Mouse (Mus musculus): ENCODE measurements around the gene Il12rb1. TPM values are rescaled to one million over a fixed set of nuclear protein-coding genes. Genes with fewer than 3 reads are reported as not detected.

The Il12rb1 gene
- polyA plus RNA-seq, 1 experiment from 2014 or later, result 0.12 TPM

DNA sequence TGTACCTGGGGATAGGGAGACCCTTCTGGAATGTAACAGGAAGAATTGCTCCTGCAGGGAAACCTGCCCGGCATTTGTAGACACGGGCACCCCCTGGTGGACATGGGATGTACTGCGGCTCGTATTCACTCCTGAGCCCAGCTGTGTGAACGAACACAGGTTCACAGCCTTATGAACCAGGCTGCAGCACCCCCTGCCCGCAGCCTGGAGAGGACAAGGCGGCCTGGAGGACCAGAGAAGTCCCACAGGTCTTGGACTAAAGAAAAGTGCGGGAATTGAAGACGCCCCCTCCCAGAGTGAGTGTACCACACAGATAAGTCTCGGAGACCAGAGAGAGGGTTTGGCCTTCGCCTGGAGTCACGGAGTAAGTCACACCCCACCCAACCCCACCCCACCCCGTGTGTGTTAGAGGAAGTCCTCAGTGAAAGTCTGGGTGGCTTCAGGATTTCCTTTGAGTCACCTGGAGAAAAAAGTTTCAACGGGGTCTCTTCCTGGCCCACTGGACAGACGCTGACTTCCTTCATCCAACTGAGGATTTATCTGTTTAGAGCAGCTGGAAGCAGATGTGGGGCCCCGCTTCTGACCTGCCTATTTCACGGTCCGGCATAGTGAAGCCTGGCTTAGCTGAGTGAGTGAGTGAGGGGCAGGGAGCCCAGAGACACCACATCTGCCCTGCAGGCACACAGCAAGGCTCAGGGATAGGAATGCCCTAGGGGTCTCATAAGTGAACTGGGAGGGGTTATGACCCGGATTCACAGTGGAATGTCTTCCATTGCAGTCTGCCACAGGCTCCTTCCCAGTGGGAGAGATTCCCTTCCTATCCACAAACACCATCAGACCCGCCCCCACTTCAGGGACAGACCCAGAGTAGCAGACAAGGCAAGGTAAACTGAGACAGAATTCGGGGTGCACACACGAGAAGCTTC lies 33.2 kb downstream of the Il12rb1 start:
- peaks cover 56% of the 10 kb centered on the region for H3K4me1 ChIP-seq
- DNase-seq (ENCODE audit: extremely low spot score, low spot score), result peak; percentile 92
- WGBS, result 39% methylated on average over 22 of the region's 22 CpGs
- H3K9me3 ChIP-seq, result no peaks in the 10 kb centered on the region
- H3K4me3 ChIP-seq, result peak overlapping the region; percentile 23
- peaks cover 15% of the 10 kb centered on the region; the same call in 1 of the 2 replicates for H3K27me3 ChIP-seq (ENCODE audit: poor library complexity, severe bottlenecking)
- H3K36me3 ChIP-seq (replicated peaks), result peaks cover 7% of the 10 kb centered on the region; the same call in 1 of the 2 replicates
- H3K27ac ChIP-seq, result peak overlapping the region; percentile 88

DNA sequence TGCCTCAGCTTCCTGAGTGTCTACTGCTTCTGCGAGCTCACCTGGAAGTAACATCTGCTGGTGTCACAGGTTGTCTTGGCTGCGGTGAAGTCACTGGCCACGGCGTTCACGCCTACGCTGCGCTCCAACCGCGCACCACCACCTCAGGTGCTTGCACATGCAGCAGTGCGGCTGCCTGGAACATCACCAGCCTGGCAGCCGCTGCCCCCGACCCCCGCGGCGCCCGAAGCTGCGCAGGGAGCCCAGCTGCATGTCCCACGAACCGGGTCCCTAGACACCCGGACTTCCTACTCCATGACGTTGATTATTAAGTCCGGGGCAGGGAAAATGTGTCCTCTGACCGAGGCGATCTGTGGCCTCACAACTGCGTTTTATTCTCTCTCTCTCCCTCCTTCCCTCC lies 34.2 kb downstream of the Il12rb1 start:
- H3K27me3 ChIP-seq (ENCODE audit: poor library complexity, severe bottlenecking), result peaks cover 23% of the 10 kb centered on the region
- H3K9me3 ChIP-seq, result no peaks in the 10 kb centered on the region
- H3K4me3 ChIP-seq, result peak overlapping the region; percentile 5; the same call in 1 of the 2 replicates
- no peaks in the 10 kb centered on the region for H3K36me3 ChIP-seq (replicated peaks)
- DNase-seq (ENCODE audit: extremely low spot score, low spot score), result no peak
- peaks cover 51% of the 10 kb centered on the region for H3K4me1 ChIP-seq
- 72% methylated on average over 25 of the region's 25 CpGs for WGBS
- H3K27ac ChIP-seq, result peak overlapping the region; percentile 88; the same call in 1 of the 2 replicates

DNA sequence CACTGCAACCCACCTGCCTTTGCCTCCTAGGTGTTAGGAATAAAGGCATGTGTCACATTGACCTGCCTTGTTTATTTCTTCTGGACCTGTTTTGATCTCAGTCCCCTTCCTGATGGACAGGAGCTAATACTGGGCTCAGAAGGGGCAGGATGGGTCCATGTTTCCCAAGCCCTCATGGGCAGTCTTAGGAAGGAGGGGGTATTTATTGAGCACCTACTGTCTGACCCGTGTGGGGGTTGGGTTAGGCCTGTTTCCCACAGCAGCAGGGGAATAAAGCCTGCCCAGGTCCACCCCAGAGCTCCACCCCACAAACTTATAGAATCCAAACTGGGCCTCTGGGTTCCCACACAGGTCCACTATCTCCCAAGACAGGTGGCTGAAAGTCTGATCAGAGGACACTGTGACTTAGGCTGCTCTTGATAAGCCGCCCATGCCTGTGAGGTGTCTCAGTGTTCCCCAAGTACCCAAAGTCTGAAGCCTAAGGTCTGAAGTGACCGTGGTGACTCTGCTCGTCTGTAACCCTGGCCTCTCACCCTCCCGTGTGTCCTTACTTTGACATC lies 35.0 kb downstream of the Il12rb1 start:
- peaks cover 31% of the 10 kb centered on the region for H3K27me3 ChIP-seq (ENCODE audit: poor library complexity, severe bottlenecking)
- 85% methylated on average over 5 of the region's 5 CpGs for WGBS
- peak overlapping the region; percentile 88; the same call in 1 of the 2 replicates for H3K27ac ChIP-seq
- DNase-seq (ENCODE audit: extremely low spot score, low spot score), result no peak
- no peak overlapping the region for H3K4me3 ChIP-seq
- no peaks in the 10 kb centered on the region for H3K9me3 ChIP-seq
- no peaks in the 10 kb centered on the region for H3K36me3 ChIP-seq (replicated peaks)
- peaks cover 56% of the 10 kb centered on the region for H3K4me1 ChIP-seq

- H3K27ac ChIP-seq, result peak overlapping the region; percentile 70
- H3K27me3 ChIP-seq (ENCODE audit: poor library complexity, severe bottlenecking), result peaks cover 38% of the 10 kb centered on the region
- no peak for DNase-seq (ENCODE audit: extremely low spot score, low spot score)
- 88% methylated on average over 8 of the region's 8 CpGs for WGBS
- H3K36me3 ChIP-seq (replicated peaks), result no peaks in the 10 kb centered on the region
- H3K4me3 ChIP-seq, result no peak overlapping the region
- no peaks in the 10 kb centered on the region for H3K9me3 ChIP-seq
- H3K4me1 ChIP-seq, result peaks cover 52% of the 10 kb centered on the region
Observed at GRCm38 (mm10) chr8:70843941-70844340, 35.7 kb downstream of the Il12rb1 start.

DNA sequence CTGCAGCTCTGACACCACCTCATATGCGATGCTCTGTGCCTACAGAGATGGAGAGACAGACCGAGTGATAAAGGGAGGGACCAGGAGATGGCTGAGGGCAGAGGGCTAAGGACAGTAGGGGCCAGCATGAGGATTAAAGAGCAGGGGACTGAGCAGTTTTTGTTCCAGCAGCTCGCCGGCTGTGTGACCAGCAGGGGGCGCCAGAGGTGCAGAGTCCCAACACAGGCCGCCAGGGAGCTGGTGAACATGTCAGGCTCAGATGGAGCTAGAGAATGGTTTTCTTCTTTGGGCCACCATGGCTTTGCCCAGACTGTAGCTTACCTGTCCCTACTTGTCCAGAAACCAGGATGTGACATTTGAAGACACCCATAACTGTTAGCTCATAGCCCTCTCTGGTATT lies 36.3 kb downstream of the Il12rb1 start:
- WGBS, result 2% methylated on average over 6 of the region's 6 CpGs
- DNase-seq (ENCODE audit: extremely low spot score, low spot score), result peak; percentile 95
- Histone ChIP-seq H3K27me3 (ENCODE audit: poor library complexity, severe bottlenecking) (peaks cover 38% of the 10 kb centered on the region), H3K27ac (peak overlapping the region; percentile 70), H3K4me3 (no peak overlapping the region), H3K36me3 (replicated peaks) (no peaks in the 10 kb centered on the region), H3K9me3 (no peaks in the 10 kb centered on the region), H3K4me1 (peaks cover 56% of the 10 kb centered on the region)

DNA sequence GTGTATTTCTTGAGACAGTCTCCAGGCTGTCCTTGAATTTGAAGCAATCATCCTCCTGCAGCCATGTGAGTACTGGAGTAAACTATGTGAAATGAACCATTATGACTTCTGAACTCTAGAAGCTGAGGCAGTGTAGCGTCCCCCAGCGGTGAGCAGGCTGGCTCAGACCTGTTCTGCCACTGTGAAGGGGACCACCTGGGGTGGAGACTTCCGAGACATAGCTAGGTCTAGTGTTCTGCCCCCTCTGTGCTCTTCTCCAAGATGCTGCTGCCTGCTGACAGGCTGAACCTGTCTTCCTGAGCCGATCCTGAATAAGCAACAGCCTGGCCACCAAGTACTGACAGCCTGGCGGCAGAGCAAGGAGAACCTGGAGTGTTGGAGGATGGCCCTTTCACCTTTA lies 36.9 kb downstream of the Il12rb1 start:
- no peaks in the 10 kb centered on the region for H3K36me3 ChIP-seq (replicated peaks)
- H3K4me3 ChIP-seq, result no peak overlapping the region
- WGBS, result 49% methylated on average over 5 of the region's 5 CpGs
- no peak for DNase-seq (ENCODE audit: extremely low spot score, low spot score)
- peaks cover 53% of the 10 kb centered on the region for H3K4me1 ChIP-seq
- H3K9me3 ChIP-seq, result no peaks in the 10 kb centered on the region
- H3K27me3 ChIP-seq (ENCODE audit: poor library complexity, severe bottlenecking), result peaks cover 38% of the 10 kb centered on the region
- H3K27ac ChIP-seq, result no peak overlapping the region

DNA sequence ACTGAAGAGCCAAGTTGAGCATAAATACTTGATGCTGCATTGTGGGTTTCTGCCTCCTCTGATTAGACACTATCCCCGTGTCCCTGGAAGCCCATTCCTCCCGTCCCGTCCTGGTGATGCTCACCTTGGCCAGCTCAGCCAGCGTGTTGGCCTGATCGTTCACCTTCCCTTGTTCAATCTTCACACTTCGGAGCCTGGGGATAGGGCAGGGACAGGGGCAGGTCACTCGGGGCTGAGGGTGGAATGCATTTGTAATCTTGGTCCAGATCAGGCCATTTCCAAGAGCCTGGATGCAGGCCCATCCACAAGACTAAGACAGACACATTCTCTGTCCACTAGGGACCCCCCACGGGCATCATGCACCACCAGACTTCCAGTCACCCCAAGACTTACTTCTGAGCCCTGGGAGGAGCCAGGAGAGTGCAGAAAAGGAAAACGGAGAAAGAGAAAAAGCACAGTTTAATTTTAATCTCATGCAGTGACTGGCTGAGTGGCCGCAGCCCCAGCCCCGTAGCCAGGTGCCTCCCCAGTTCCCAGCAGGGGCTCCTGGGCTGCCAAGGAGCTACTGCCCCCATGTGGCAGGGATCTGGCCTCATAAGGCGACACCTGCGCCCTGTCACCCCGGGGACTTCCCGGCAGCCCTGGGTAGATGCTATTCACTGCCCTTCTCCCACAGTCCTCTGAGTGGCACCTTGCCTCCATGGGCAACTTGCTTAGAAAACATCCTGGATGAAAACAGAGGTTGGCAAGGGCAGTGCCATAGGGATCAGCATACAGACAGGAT lies 38.3 kb downstream of the Il12rb1 start:
- 58% methylated on average over 15 of the region's 15 CpGs for WGBS
- Histone ChIP-seq H3K4me1 (peaks cover 38% of the 10 kb centered on the region), H3K9me3 (no peaks in the 10 kb centered on the region), H3K27me3 (ENCODE audit: poor library complexity, severe bottlenecking) (peaks cover 40% of the 10 kb centered on the region), H3K36me3 (replicated peaks) (no peaks in the 10 kb centered on the region), H3K27ac (no peak overlapping the region), H3K4me3 (no peak overlapping the region)
- DNase-seq (ENCODE audit: extremely low spot score, low spot score), result no peak

DNA sequence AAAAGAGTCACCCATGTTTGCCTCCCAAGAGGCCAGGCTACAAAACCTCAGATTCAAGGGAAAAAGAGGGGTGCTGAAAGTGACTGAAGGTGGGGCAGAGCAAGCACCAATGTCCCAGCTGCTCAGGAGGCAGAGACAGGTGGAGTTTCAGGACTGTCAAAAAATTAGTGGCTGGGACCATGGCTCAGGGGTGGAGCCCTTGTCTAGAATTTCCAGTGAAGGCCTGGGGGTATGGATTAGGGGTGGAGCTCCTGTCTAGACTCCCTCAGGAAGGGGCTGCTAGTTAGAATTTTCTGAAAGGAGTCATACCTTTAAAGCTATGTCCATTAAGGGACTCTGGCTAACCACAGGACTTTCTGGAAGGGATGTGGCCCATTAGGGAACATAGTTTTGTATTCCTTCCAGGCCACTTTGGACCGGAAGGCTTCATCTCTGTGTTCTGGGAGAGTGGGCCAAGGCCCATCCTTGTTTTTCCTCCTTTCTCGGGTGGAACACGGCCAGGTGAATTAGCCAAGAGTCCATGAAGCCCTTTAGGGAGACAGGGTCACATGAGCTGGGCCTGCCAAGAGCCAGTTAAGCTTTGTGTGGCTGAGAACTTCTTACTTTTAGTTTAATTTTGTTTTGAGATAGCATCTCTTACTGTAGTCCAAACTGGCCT lies 41.2 kb downstream of the Il12rb1 start:
- Histone ChIP-seq H3K27me3 (ENCODE audit: poor library complexity, severe bottlenecking) (peaks cover 32% of the 10 kb centered on the region), H3K9me3 (no peaks in the 10 kb centered on the region), H3K4me3 (no peak overlapping the region), H3K27ac (no peak overlapping the region), H3K4me1 (peaks cover 33% of the 10 kb centered on the region), H3K36me3 (replicated peaks) (peaks cover 4% of the 10 kb centered on the region; the same call in 1 of the 2 replicates)
- DNase-seq (ENCODE audit: extremely low spot score, low spot score), result no peak
- 75% methylated on average over 3 of the region's 3 CpGs for WGBS

DNA sequence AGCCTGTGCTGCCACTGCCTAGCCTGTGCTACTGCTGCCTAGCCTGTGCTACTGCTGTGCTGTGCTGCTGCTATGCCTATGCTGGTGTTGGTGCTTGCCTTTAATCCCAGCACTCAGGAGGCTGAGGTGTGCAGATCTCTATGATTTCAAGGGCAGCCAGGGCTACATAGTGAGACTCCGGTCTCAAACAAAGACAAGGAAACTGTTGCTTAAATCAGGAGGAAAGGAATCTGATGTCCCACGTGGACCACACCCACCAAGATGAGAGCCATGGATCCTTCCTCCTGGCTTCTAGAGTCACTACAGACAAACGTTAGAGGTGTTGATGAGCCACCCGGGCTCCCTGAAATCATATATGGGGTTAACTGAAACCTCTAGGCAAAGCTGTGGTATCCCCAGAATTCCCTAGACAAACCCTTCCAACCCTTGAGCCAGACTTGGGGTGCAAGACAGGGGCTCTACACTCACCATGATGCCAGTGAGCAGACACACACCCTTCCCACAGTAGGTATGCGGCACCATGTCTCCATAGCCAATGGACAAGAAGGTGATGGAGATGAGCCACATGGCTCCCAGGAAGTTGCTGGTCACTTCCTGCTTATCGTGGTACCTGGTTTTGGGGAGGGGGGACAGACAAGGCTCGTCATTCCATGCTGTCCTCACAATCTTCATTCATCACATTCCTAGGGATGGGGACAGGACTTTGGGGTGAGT lies 42.0 kb downstream of the Il12rb1 start:
- WGBS, result 81% methylated on average over 7 of the region's 7 CpGs
- DNase-seq (ENCODE audit: extremely low spot score, low spot score), result no peak

GRCm38 (mm10) chr8:70850947-70851346 lies 42.7 kb downstream of the Il12rb1 start:
- peaks cover 47% of the 10 kb centered on the region for H3K27me3 ChIP-seq (ENCODE audit: poor library complexity, severe bottlenecking)
- 90% methylated on average over 4 of the region's 4 CpGs for WGBS
- H3K27ac ChIP-seq, result no peak overlapping the region
- H3K36me3 ChIP-seq (replicated peaks), result peaks cover 4% of the 10 kb centered on the region; the same call in 1 of the 2 replicates
- DNase-seq (ENCODE audit: extremely low spot score, low spot score), result no peak
- no peaks in the 10 kb centered on the region for H3K9me3 ChIP-seq
- H3K4me1 ChIP-seq, result peaks cover 35% of the 10 kb centered on the region
- H3K4me3 ChIP-seq, result no peak overlapping the region

More for the DNA sequence above, 42.0 kb downstream of the Il12rb1 start:
- Histone ChIP-seq H3K4me1 (peaks cover 32% of the 10 kb centered on the region), H3K27me3 (ENCODE audit: poor library complexity, severe bottlenecking) (peaks cover 41% of the 10 kb centered on the region), H3K36me3 (replicated peaks) (peaks cover 4% of the 10 kb centered on the region; the same call in 1 of the 2 replicates), H3K9me3 (no peaks in the 10 kb centered on the region), H3K27ac (no peak overlapping the region), H3K4me3 (no peak overlapping the region)

- Histone ChIP-seq H3K27ac (peak overlapping the region; percentile 51), H3K9me3 (no peaks in the 10 kb centered on the region), H3K36me3 (replicated peaks) (peaks cover 4% of the 10 kb centered on the region; the same call in 1 of the 2 replicates), H3K27me3 (ENCODE audit: poor library complexity, severe bottlenecking) (peaks cover 49% of the 10 kb centered on the region), H3K4me3 (no peak overlapping the region; the same call in 1 of the 2 replicates), H3K4me1 (peaks cover 39% of the 10 kb centered on the region)
- 69% methylated on average over 6 of the region's 6 CpGs for WGBS
- no peak for DNase-seq (ENCODE audit: extremely low spot score, low spot score)
Observed at GRCm38 (mm10) chr8:70851837-70852236, 43.6 kb downstream of the Il12rb1 start.

Measured in forebrain, embryonic 10.5 days (tissue).